In the genomic region with DNA sequence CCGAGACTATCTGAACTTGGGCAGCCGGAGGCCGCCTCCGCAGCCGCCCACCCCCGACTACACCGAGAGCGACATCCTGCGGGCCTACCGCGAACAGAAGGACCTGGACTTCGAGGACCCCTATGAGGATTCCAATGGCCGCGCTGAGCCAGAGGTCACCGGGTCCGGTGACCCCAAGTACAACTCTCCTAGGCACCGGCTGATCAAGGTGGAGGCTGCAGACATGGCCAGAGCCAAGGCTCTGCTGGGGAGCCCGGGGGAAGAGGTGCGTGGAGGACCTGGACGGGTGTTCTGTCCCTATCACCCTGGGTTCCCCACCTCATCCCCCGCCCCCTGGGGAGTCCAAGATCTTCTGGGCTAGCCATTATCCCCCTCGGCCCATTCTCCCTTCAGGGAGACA, we compare ENCODE assay signal across 10 mouse cellular contexts. TPM values are rescaled to one million over a fixed set of nuclear protein-coding genes. Genes with fewer than 3 reads are reported as not detected.
DNase-seq lines count a peak whose midpoint lies in the region; ATAC-seq and TF ChIP-seq lines count a peak whose summit lies in the region.
"Had no signal": no experiment of that assay in that cellular context is flagged by ENCODE, and none has a peak within 500 bp of the region (broad histone marks: within the 10 kb centered on the region; RNA-seq: fewer than 3 reads in every experiment).

No protein-coding gene starts in this region.

- H3K27me3 ChIP-seq in hindbrain, embryonic 11.5 days (ENCODE audit: control insufficient read depth, insufficient read depth, low read length): no peaks in the 10 kb centered on the region
- no peaks in the 10 kb centered on the region for H3K27me3 ChIP-seq in midbrain, postnatal 0 days (ENCODE audit: insufficient read depth, low read length)

- intact Hi-C loops in left cerebral cortex, adult 2 months (cut with DNase I): no loop called here
- intact Hi-C loops in left cerebral cortex, postnatal 4 days (cut with DNase I): no loop called here

- no peak for TF ChIP-seq CTCF in left cerebral cortex, adult 2 months (IDR thresholded peaks at IDR 0.05)
- TF ChIP-seq CTCF in midbrain, postnatal 0 days (IDR thresholded peaks at IDR 0.05): no peak

- 29% methylated on average over 16 of the region's 22 CpGs for WGBS in hindbrain, embryonic 11.5 days
- 21% methylated on average over 22 of the region's 22 CpGs for WGBS in midbrain, postnatal 0 days

- peak overlapping the region; percentile 55 for H3K4me2 ChIP-seq in hindbrain, embryonic 11.5 days (replicated peaks; ENCODE audit: low read depth, low read length)
- H3K4me2 ChIP-seq in midbrain, postnatal 0 days (ENCODE audit: low read depth, low read length, poor library complexity, severe bottlenecking): peak overlapping the region; percentile 93

- peak overlapping the region; percentile 83 for H3K9ac ChIP-seq in hindbrain, embryonic 11.5 days (ENCODE audit: low read depth, low read length)
- peak overlapping the region; percentile 87 for H3K9ac ChIP-seq in midbrain, postnatal 0 days (replicated peaks; ENCODE audit: low read length, poor library complexity, severe bottlenecking)

- no peak for ATAC-seq in hindbrain, embryonic 11.5 days (ENCODE audit: low FRiP score)
- ATAC-seq in midbrain, postnatal 0 days (ENCODE audit: low FRiP score): no peak

- 0 out of 2 replicates have a peak, but pooled peaks cover 2% of the 10 kb centered on the region for H3K36me3 ChIP-seq in hindbrain, embryonic 11.5 days (ENCODE audit: control insufficient read depth, insufficient read depth, low read length)
- peaks cover 27% of the 10 kb centered on the region; the same call in 1 of the 2 replicates for H3K36me3 ChIP-seq in midbrain, postnatal 0 days (ENCODE audit: insufficient read depth, low read length)

- no peak overlapping the region for H3K27ac ChIP-seq in left cerebral cortex, adult 2 months
- H3K27ac ChIP-seq in hindbrain, embryonic 11.5 days (ENCODE audit: low read depth, low read length): no peak overlapping the region
- peak overlapping the region; percentile 12; the same call in 1 of the 2 replicates for H3K27ac ChIP-seq in midbrain, postnatal 0 days (ENCODE audit: low read depth, low read length)
- H3K27ac ChIP-seq: macrophage had no signal

- peaks cover 13% of the 10 kb centered on the region for H3K4me1 ChIP-seq in hindbrain, embryonic 11.5 days (replicated peaks; ENCODE audit: control insufficient read depth, insufficient read depth, low read length)
- H3K4me1 ChIP-seq in midbrain, postnatal 0 days (ENCODE audit: insufficient read depth, low read length): 0 out of 2 replicates have a peak, but pooled peaks cover 7% of the 10 kb centered on the region

- peak; percentile 48 to 54 for DNase-seq in cerebellum, postnatal 10 days
- no peak for DNase-seq in cerebellum, adult 8-10 months
- DNase-seq in left cerebral cortex, adult 2 months (ENCODE audit: extremely low spot score in 1 of 2, low spot score in 2 of 2): no peak
- DNase-seq in left cerebral cortex, postnatal 4 days: no peak
- DNase-seq in hindbrain, embryonic 11.5 days (ENCODE audit: low spot score): no peak
- DNase-seq in midbrain, postnatal 0 days (ENCODE audit: low spot score): no peak
- DNase-seq in MN1 (ENCODE audit: low spot score): no peak
- no peak for DNase-seq in thymus, postnatal 25 days
- DNase-seq: thymus, postnatal 14 days had no signal

- peak overlapping the region; percentile 58 for H3K4me3 ChIP-seq in left cerebral cortex, adult 2 months
- H3K4me3 ChIP-seq in hindbrain, embryonic 11.5 days (ENCODE audit: low read depth, low read length): peak overlapping the region; percentile 61
- peak overlapping the region; percentile 66 for H3K4me3 ChIP-seq in midbrain, postnatal 0 days (ENCODE audit: low read depth, low read length)

- H3K9me3 ChIP-seq in hindbrain, embryonic 11.5 days (ENCODE audit: control insufficient read depth, low read length): no peaks in the 10 kb centered on the region
- H3K9me3 ChIP-seq in midbrain, postnatal 0 days (ENCODE audit: low read length): no peaks in the 10 kb centered on the region

RNA-seq across cellular contexts. Expression of a gene that starts 1.2 kb away (rescaled TPM):
- total RNA-seq in left cerebral cortex, adult 2 months (2021): 10 to 100 TPM; 36.7 to 40.1 TPM
- total RNA-seq in left cerebral cortex, postnatal 4 days (2021): 100 to 1,000 TPM in 1 of 2 experiments, 10 to 100 TPM in 1; 99.6 to 101 TPM
- 95.2 and 102 TPM in 2 replicates for polyA plus RNA-seq in hindbrain, embryonic 11.5 days (2014; fragmentation: Nextera tagmentation; extraction: Ambion mirVana)
- total RNA-seq in midbrain, postnatal 0 days (2014; rRNA removed): 227 and 253 TPM in 2 replicates
- polyA plus RNA-seq in midbrain, postnatal 0 days (2015; fragmentation: Nextera tagmentation; extraction: Ambion mirVana): 172 and 188 TPM in 2 replicates
- polyA plus RNA-seq: macrophage had no signal

RNA-seq across cellular contexts. Expression of a gene that starts 12.6 kb away (rescaled TPM):
- total RNA-seq in left cerebral cortex, adult 2 months (2021): 10 to 100 TPM; 16.4 to 17.4 TPM
- 10 to 100 TPM; 16.7 to 18.2 TPM for total RNA-seq in left cerebral cortex, postnatal 4 days (2021)
- polyA plus RNA-seq in hindbrain, embryonic 11.5 days (2014; fragmentation: Nextera tagmentation; extraction: Ambion mirVana): 21.3 and 22.4 TPM in 2 replicates
- total RNA-seq in midbrain, postnatal 0 days (2014; rRNA removed): 9.8 and 10.1 TPM in 2 replicates
- 14.6 and 16.1 TPM in 2 replicates for polyA plus RNA-seq in midbrain, postnatal 0 days (2015; fragmentation: Nextera tagmentation; extraction: Ambion mirVana)

RNA-seq across cellular contexts. Expression of a gene that starts 14.9 kb away (rescaled TPM):
- total RNA-seq in left cerebral cortex, adult 2 months (2021): 10 to 100 TPM; 88.7 to 90.6 TPM
- total RNA-seq in left cerebral cortex, postnatal 4 days (2021): 100 to 1,000 TPM; 110 to 119 TPM
- 65.0 and 66.5 TPM in 2 replicates for polyA plus RNA-seq in hindbrain, embryonic 11.5 days (2014; fragmentation: Nextera tagmentation; extraction: Ambion mirVana)
- 122 and 129 TPM in 2 replicates for total RNA-seq in midbrain, postnatal 0 days (2014; rRNA removed)
- 188 and 225 TPM in 2 replicates for polyA plus RNA-seq in midbrain, postnatal 0 days (2015; fragmentation: Nextera tagmentation; extraction: Ambion mirVana)
- polyA plus RNA-seq: macrophage had no signal

RNA-seq across cellular contexts. Expression of a gene that starts 19.0 kb away (rescaled TPM):
- 1 to 10 TPM; 1.2 to 1.4 TPM for total RNA-seq in left cerebral cortex, adult 2 months (2021)
- 1 to 10 TPM; 4.9 to 5.9 TPM for total RNA-seq in left cerebral cortex, postnatal 4 days (2021)
- polyA plus RNA-seq in hindbrain, embryonic 11.5 days (2014; fragmentation: Nextera tagmentation; extraction: Ambion mirVana): 2.2 and 3.1 TPM in 2 replicates
- 2.5 and 3.0 TPM in 2 replicates for total RNA-seq in midbrain, postnatal 0 days (2014; rRNA removed)
- 7.4 and 8.2 TPM in 2 replicates for polyA plus RNA-seq in midbrain, postnatal 0 days (2015; fragmentation: Nextera tagmentation; extraction: Ambion mirVana)

RNA-seq across cellular contexts. Expression of a gene that starts 22.2 kb away (rescaled TPM):
- total RNA-seq in left cerebral cortex, adult 2 months (2021): 1 to 10 TPM; 2.3 to 4.1 TPM
- total RNA-seq in left cerebral cortex, postnatal 4 days (2021): 1 to 10 TPM; 4.4 to 5.7 TPM
- polyA plus RNA-seq in hindbrain, embryonic 11.5 days (2014; fragmentation: Nextera tagmentation; extraction: Ambion mirVana): 6.3 and 6.7 TPM in 2 replicates
- total RNA-seq in midbrain, postnatal 0 days (2014; rRNA removed): 2.8 and 3.5 TPM in 2 replicates
- polyA plus RNA-seq in midbrain, postnatal 0 days (2015; fragmentation: Nextera tagmentation; extraction: Ambion mirVana): 5.7 and 6.6 TPM in 2 replicates

Comparison
In these comparisons a context has a peak if more than half of its experiments do, and no peak if none do; other contexts are left out.
1. DNase-seq: peak in cerebellum, postnatal 10 days (2 of 2); none in cerebellum, adult 8-10 months (single experiment), left cerebral cortex, adult 2 months (0 of 2), left cerebral cortex, postnatal 4 days (single experiment), hindbrain, embryonic 11.5 days (single experiment), midbrain, postnatal 0 days (single experiment), MN1 (single experiment) and thymus, postnatal 25 days (single experiment).
2. Peak in every context shown above with its lines, with median percentiles within 50 percentile points of each other: H3K4me3 ChIP-seq.